Mouse (Mus musculus) embryo, embryonic 10.5 days (tissue): Measurements from ENCODE around the gene Eif4e2.

ENCODE experiments used
- DNase-seq: peaks from one replicate; pipeline ENCODE4 v3.0.0-alpha.2; 2015; ENCODE audit warnings: low spot score

The Eif4e2 gene

GRCm38 (mm10) chr1:87213735-87214704 is at the start of gene Eif4e2:
Gene Eif4e2 (plus strand): TSS chr1:87213914.
- DNase-seq: peak; percentile 97

GRCm38 (mm10) chr1:87164164-87164795 is 49.4 kb upstream of the Eif4e2 start:
- DNase-seq: no peak

GRCm38 (mm10) chr1:87164796-87165184 is 48.9 kb upstream of the Eif4e2 start:
- DNase-seq: no peak

- DNase-seq: no peak
These were observed 43.3 kb upstream of the Eif4e2 start for GRCm38 (mm10) chr1:87170458-87170857.

GRCm38 (mm10) chr1:87171312-87171711 is 42.4 kb upstream of the Eif4e2 start:
- DNase-seq: peak; percentile 45

GRCm38 (mm10) chr1:87172316-87172715 is 41.4 kb upstream of the Eif4e2 start:
- DNase-seq: no peak

GRCm38 (mm10) chr1:87174006-87174955 is 39.4 kb upstream of the Eif4e2 start:
- DNase-seq: peak; percentile 90

- DNase-seq: peak; percentile 80
These were observed 37.8 kb upstream of the Eif4e2 start for GRCm38 (mm10) chr1:87175852-87176292.

GRCm38 (mm10) chr1:87180896-87181295 is 32.8 kb upstream of the Eif4e2 start:
- no peak for DNase-seq

- DNase-seq: no peak
These were observed 30.7 kb upstream of the Eif4e2 start, which contains the start of gene Prss56 for GRCm38 (mm10) chr1:87183013-87183412. Gene Prss56 (plus strand): TSS chr1:87183313.

GRCm38 (mm10) chr1:87183998-87184750 is 29.5 kb upstream of the Eif4e2 start:
- peak; percentile 39 for DNase-seq

GRCm38 (mm10) chr1:87184751-87185139 is 29.0 kb upstream of the Eif4e2 start:
- DNase-seq: peak; percentile 70

- no peak for DNase-seq
These were observed 28.2 kb upstream of the Eif4e2 start for GRCm38 (mm10) chr1:87185526-87185925.

GRCm38 (mm10) chr1:87186261-87187036 is 27.3 kb upstream of the Eif4e2 start:
- DNase-seq: peak; percentile 48

- peak; percentile 91 for DNase-seq
These were observed 26.7 kb upstream of the Eif4e2 start for GRCm38 (mm10) chr1:87187037-87187355.

GRCm38 (mm10) chr1:87190429-87190828 is 23.3 kb upstream of the Eif4e2 start, which contains the start of gene Chrnd:
Gene Chrnd (plus strand): TSS chr1:87190607.
- no peak for DNase-seq

- DNase-seq: no peak
These were observed 16.4 kb upstream of the Eif4e2 start for GRCm38 (mm10) chr1:87197296-87197695.

- no peak for DNase-seq
These were observed 15.3 kb upstream of the Eif4e2 start for GRCm38 (mm10) chr1:87198119-87199065.

GRCm38 (mm10) chr1:87200811-87201210 is 12.9 kb upstream of the Eif4e2 start:
- DNase-seq: no peak
